Mouse (Mus musculus) neural tube, embryonic 11.5 days (tissue): ENCODE data around the gene Ttf2. TPM values are rescaled to one million over a fixed set of nuclear protein-coding genes. Genes with fewer than 3 reads are reported as not detected.

Experiments
- ATAC-seq: fragments of 200-750 bp; cut with Nextera tagmentation; 2 replicates; pipeline ENCODE4 v1.8.0; 2017; ENCODE audit warnings: moderate number of reproducible peaks, mild to moderate bottlenecking, moderate TSS enrichment, moderate library complexity; ENCODE audit not compliant: insufficient read depth, low FRiP score, low TSS enrichment
- DNase-seq: peaks from one replicate; pipeline ENCODE4 v3.0.0-alpha.2; 2015; ENCODE audit warnings: low spot score
- H3K27ac ChIP-seq: fragments of 300-500 bp; sonication (generic); 2 replicates; pipeline ENCODE4 v1.5.1; 2014; ENCODE audit warnings: low read depth, mild to moderate bottlenecking, low read length
- H3K27me3 ChIP-seq: fragments of 300-500 bp; sonication (generic); 2 replicates; pipeline ENCODE4 v1.6.1; 2014; ENCODE audit warnings: mild to moderate bottlenecking, low read length, mixed read lengths; ENCODE audit not compliant: control insufficient read depth, insufficient read depth
- H3K36me3 ChIP-seq: fragments of 300-500 bp; sonication (generic); 2 replicates; pipeline ENCODE4 v1.6.1; 2014; ENCODE audit warnings: mild to moderate bottlenecking, low read length, moderate library complexity, mixed read lengths; ENCODE audit not compliant: control insufficient read depth, insufficient read depth
- H3K4me1 ChIP-seq: fragments of 300-500 bp; sonication (generic); 2 replicates; pipeline ENCODE4 v1.6.1; 2014; ENCODE audit warnings: low read length, mixed read lengths; ENCODE audit not compliant: control insufficient read depth, insufficient read depth
- H3K4me2 ChIP-seq: fragments of 300-500 bp; sonication (generic); 2 replicates; pipeline ENCODE4 v1.6.1; 2014; ENCODE audit warnings: low read depth, mild to moderate bottlenecking, moderate library complexity
- H3K4me3 ChIP-seq: fragments of 300-500 bp; sonication (generic); 2 replicates; pipeline ENCODE4 v1.5.1; 2014; ENCODE audit warnings: low read depth, low read length
- H3K9ac ChIP-seq: fragments of 300-500 bp; sonication (generic); 2 replicates; pipeline ENCODE4 v1.6.1; 2014; ENCODE audit warnings: mild to moderate bottlenecking, low read length
- H3K9me3 ChIP-seq: fragments of 300-500 bp; sonication (generic); 2 replicates; pipeline ENCODE4 v1.6.1; 2016; ENCODE audit warnings: low read length; ENCODE audit not compliant: control insufficient read depth
- WGBS: fragments of 180-500 bp; shearing (Covaris S2); extraction: QIAGEN DNeasy Blood & Tissue Kit; methylation state at CpG from one replicate; pipeline ENCODE4 v1.1.7; 2014; 5-methylcytosine and 5-hydroxymethylcytosine counted together
- polyA plus RNA-seq: library from polyadenylated mRNA; unstranded; fragments of >200 nt; fragmentation: Nextera tagmentation; extraction: Ambion mirVana; gene quantifications from 2 replicates; pipeline ENCODE4 v1.2.1, GENCODE M21; 2014

The Ttf2 gene
- polyA plus RNA-seq, 1 experiment from 2014 or later = 25.4 TPM

GRCm38 (mm10) chr3:101010589-101011202, 41.2 kb upstream of the Ttf2 start:
- H3K27ac ChIP-seq = no peak overlapping the region
- no peak overlapping the region for H3K9ac ChIP-seq
- H3K27me3 ChIP-seq = no peaks in the 10 kb centered on the region
- H3K9me3 ChIP-seq = no peaks in the 10 kb centered on the region
- 96% methylated on average over 4 of the region's 4 CpGs for WGBS
- no peak for ATAC-seq
- H3K4me1 ChIP-seq = no peaks in the 10 kb centered on the region
- no peaks in the 10 kb centered on the region for H3K36me3 ChIP-seq
- H3K4me3 ChIP-seq = no peak overlapping the region
- H3K4me2 ChIP-seq = no peak overlapping the region
- DNase-seq = no peak

GRCm38 (mm10) chr3:101007112-101007782, 37.8 kb upstream of the Ttf2 start:
- no peak overlapping the region for H3K9ac ChIP-seq
- ATAC-seq (no peak), DNase-seq (no peak)
- no peaks in the 10 kb centered on the region for H3K27me3 ChIP-seq
- H3K27ac ChIP-seq = no peak overlapping the region
- H3K4me1 ChIP-seq = no peaks in the 10 kb centered on the region
- no peak overlapping the region for H3K4me2 ChIP-seq
- H3K9me3 ChIP-seq = no peaks in the 10 kb centered on the region
- WGBS = 82% methylated on average over 5 of the region's 5 CpGs
- no peaks in the 10 kb centered on the region for H3K36me3 ChIP-seq
- no peak overlapping the region for H3K4me3 ChIP-seq

GRCm38 (mm10) chr3:101005392-101005791, 35.9 kb upstream of the Ttf2 start:
- no peaks in the 10 kb centered on the region for H3K36me3 ChIP-seq
- H3K9ac ChIP-seq = no peak overlapping the region
- H3K9me3 ChIP-seq = no peaks in the 10 kb centered on the region
- ATAC-seq (no peak), DNase-seq (no peak)
- H3K4me1 ChIP-seq = no peaks in the 10 kb centered on the region
- H3K27me3 ChIP-seq = no peaks in the 10 kb centered on the region
- H3K4me3 ChIP-seq = no peak overlapping the region
- 90% methylated on average over 6 of the region's 6 CpGs for WGBS
- H3K27ac ChIP-seq = no peak overlapping the region
- no peak overlapping the region for H3K4me2 ChIP-seq

- ATAC-seq = no peak
- Histone ChIP-seq H3K9ac (no peak overlapping the region), H3K27ac (no peak overlapping the region), H3K4me2 (no peak overlapping the region), H3K36me3 (no peaks in the 10 kb centered on the region), H3K9me3 (no peaks in the 10 kb centered on the region), H3K27me3 (no peaks in the 10 kb centered on the region), H3K4me1 (no peaks in the 10 kb centered on the region), H3K4me3 (no peak overlapping the region)
- DNase-seq = no peak
- WGBS = 85% methylated on average over 15 of the region's 15 CpGs
These were observed 34.3 kb upstream of the Ttf2 start for GRCm38 (mm10) chr3:101003575-101004356.

GRCm38 (mm10) chr3:100999732-101000131, 30.3 kb upstream of the Ttf2 start:
- Histone ChIP-seq H3K4me2 (no peak overlapping the region), H3K9me3 (no peaks in the 10 kb centered on the region), H3K4me1 (no peaks in the 10 kb centered on the region), H3K27me3 (no peaks in the 10 kb centered on the region), H3K9ac (no peak overlapping the region), H3K36me3 (no peaks in the 10 kb centered on the region), H3K4me3 (no peak overlapping the region), H3K27ac (no peak overlapping the region)
- DNase-seq = no peak
- no peak for ATAC-seq
- 26% methylated on average over 2 of the region's 2 CpGs for WGBS

GRCm38 (mm10) chr3:100998904-100999340, 29.5 kb upstream of the Ttf2 start:
- Histone ChIP-seq H3K4me3 (no peak overlapping the region), H3K9me3 (no peaks in the 10 kb centered on the region), H3K4me2 (no peak overlapping the region), H3K36me3 (no peaks in the 10 kb centered on the region), H3K27ac (no peak overlapping the region), H3K27me3 (no peaks in the 10 kb centered on the region), H3K9ac (no peak overlapping the region), H3K4me1 (no peaks in the 10 kb centered on the region)
- DNase-seq (peak; percentile 74), ATAC-seq (peak; percentile 50; the same call in 1 of the 2 replicates)
- 16% methylated on average over 6 of the region's 6 CpGs for WGBS

- DNase-seq = no peak
- no peak overlapping the region for H3K4me2 ChIP-seq
- H3K9ac ChIP-seq = no peak overlapping the region
- H3K27ac ChIP-seq = no peak overlapping the region
- ATAC-seq = no peak
- no peaks in the 10 kb centered on the region for H3K9me3 ChIP-seq
- H3K4me3 ChIP-seq = no peak overlapping the region
- no peaks in the 10 kb centered on the region for H3K27me3 ChIP-seq
- no peaks in the 10 kb centered on the region for H3K36me3 ChIP-seq
- H3K4me1 ChIP-seq = no peaks in the 10 kb centered on the region
- WGBS = 84% methylated on average over 10 of the region's 10 CpGs
These were observed 28.5 kb upstream of the Ttf2 start for GRCm38 (mm10) chr3:100997785-100998570.

GRCm38 (mm10) chr3:100994252-100994651, 24.8 kb upstream of the Ttf2 start:
- H3K27ac ChIP-seq = no peak overlapping the region
- no peaks in the 10 kb centered on the region for H3K9me3 ChIP-seq
- 70% methylated on average over 4 of the region's 4 CpGs for WGBS
- H3K36me3 ChIP-seq = no peaks in the 10 kb centered on the region
- no peak overlapping the region for H3K4me3 ChIP-seq
- no peak for ATAC-seq
- H3K9ac ChIP-seq = no peak overlapping the region
- no peak overlapping the region for H3K4me2 ChIP-seq
- no peaks in the 10 kb centered on the region for H3K27me3 ChIP-seq
- H3K4me1 ChIP-seq = peaks cover 4% of the 10 kb centered on the region; the same call in 1 of the 2 replicates
- no peak for DNase-seq
